Mouse (Mus musculus) B cell, adult (primary cell): ENCODE results near the gene Pus7. TPM values are rescaled to one million over a fixed set of nuclear protein-coding genes. Genes with fewer than 3 reads are reported as not detected.

Source experiments
- total RNA-seq: library from RNA; stranded (reverse); gene quantifications from 4 replicates; pipeline ENCODE4 v1.2.4, GENCODE M21; 2023; ENCODE audit not compliant: inconsistent age

Pus7 gene
- total RNA-seq: 22.2 to 24.6 TPM (median 23.7 TPM) in 4 replicates

GRCm38 (mm10) chr5:23782931-23783877 is at the start of gene Pus7:
Pus7 (minus strand) TSS chr5:23783711.

GRCm38 (mm10) chr5:23787536-23788389 is 4.3 kb upstream of the Pus7 start, which contains the start of gene Rint1:
Rint1 (plus strand) TSS chr5:23787711.

Other genes with a start within 250 kb of the Pus7 start
- gene Srpk2, start 99.1 kb downstream of the Pus7 start, total RNA-seq: 62.4 to 72.6 TPM (median 65.0 TPM) in 4 replicates
- gene Rint1, start 4.0 kb upstream of the Pus7 start, total RNA-seq: 21.9 to 32.5 TPM (median 22.9 TPM) in 4 replicates
- gene Tomm7, start 60.5 kb upstream of the Pus7 start, total RNA-seq: 41.1 to 47.7 TPM (median 46.4 TPM) in 4 replicates
- 25.2 to 28.2 TPM (median 27.4 TPM) in 4 replicates for gene Fam126a, start 247.0 kb upstream of the Pus7 start, total RNA-seq